Mouse (Mus musculus) olfactory bulb, adult 2 months (tissue): ENCODE data around the gene Dab2. TPM values are rescaled to one million over a fixed set of nuclear protein-coding genes. Genes with fewer than 3 reads are reported as not detected.

Experiments
- H3K27ac ChIP-seq: fragments of 200-500 bp; 2 replicates; pipeline ENCODE4 v1.5.1; 2012; ENCODE audit warnings: low read depth, low read length; ENCODE audit not compliant: insufficient read depth
- H3K4me1 ChIP-seq: fragments of 200-500 bp; 2 replicates; pipeline ENCODE4 v1.6.1; 2012; ENCODE audit warnings: low read length; ENCODE audit not compliant: control insufficient read depth, insufficient read depth
- H3K4me3 ChIP-seq: fragments of 200-500 bp; 2 replicates; pipeline ENCODE4 v1.5.1; 2012; ENCODE audit warnings: mild to moderate bottlenecking, low read depth, low read length, moderate library complexity; ENCODE audit not compliant: insufficient read depth
- CTCF ChIP-seq: fragments of 200-500 bp; IDR thresholded peaks from 2 replicates; pipeline ENCODE4 v1.5.1; 2012; ENCODE audit warnings: low read depth, mild to moderate bottlenecking, low read length, moderate library complexity; ENCODE audit not compliant: insufficient read depth
- POLR2A ChIP-seq: fragments of 200-500 bp; IDR thresholded peaks from 2 replicates; pipeline ENCODE4 v1.6.1; 2012; ENCODE audit warnings: mild to moderate bottlenecking, low read depth, low read length, moderate library complexity; ENCODE audit not compliant: insufficient read depth
- WGBS: fragments of 180-500 bp; shearing (Covaris S2); methylation state at CpG from one replicate; pipeline ENCODE4 v1.1.7; 2018; 5-methylcytosine and 5-hydroxymethylcytosine counted together
- polyA plus RNA-seq: library from polyadenylated mRNA; stranded (reverse); fragments of >200 nt; gene quantifications from 2 replicates; pipeline ENCODE4 v1.2.4, GENCODE M21; 2012; ENCODE audit warnings: low replicate concordance; ENCODE audit not compliant: missing spikeins, insufficient read depth, insufficient read length

The Dab2 gene
- polyA plus RNA-seq, 1 experiment, result not detected

DNA sequence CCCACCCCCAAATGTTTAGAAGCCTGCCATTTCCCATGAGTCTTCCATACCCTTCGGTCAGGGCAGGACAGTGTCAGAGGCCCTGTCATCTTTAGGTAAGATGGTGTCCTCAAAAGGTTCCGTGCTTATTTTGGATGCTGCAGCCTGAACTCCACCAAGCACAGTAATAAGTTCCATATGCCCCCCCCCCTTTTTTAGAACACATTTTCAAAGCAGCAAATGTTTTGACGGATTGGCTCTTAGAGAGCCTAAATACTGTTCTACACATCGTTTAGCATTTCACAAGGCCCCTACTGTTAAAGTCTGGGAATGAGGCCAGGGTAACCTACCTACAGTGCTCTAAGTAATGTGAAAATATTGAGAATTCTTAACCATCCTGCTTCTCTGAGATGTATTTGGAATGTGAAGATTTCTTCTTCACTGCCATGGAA is 19.6 kb upstream of the Dab2 start:
- TF ChIP-seq POLR2A, result no peak
- TF ChIP-seq CTCF, result no peak
- 24% methylated on average over 4 of the region's 4 CpGs for WGBS
- no peak overlapping the region for H3K4me3 ChIP-seq
- H3K27ac ChIP-seq, result no peak overlapping the region
- no peaks in the 10 kb centered on the region for H3K4me1 ChIP-seq

DNA sequence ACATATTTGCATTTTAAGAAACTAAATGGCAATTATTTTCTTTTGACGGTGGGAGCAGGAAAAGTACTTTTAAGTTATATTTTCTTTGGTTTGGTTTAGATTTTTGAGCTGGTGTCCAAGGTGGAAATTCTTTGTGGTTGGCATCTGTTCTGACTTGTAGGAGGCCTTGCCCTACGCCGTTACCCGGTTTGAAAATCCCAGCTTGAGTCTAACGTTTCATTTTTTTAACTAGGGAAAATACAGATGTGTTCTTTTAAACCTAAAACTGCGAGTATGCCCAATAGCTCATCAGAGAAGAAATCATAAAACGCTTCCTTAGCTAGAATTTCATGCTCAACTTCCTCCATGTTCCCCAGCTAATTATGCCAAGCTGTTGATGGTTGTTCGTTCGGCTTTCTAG is 16.3 kb upstream of the Dab2 start:
- Histone ChIP-seq H3K4me1 (no peaks in the 10 kb centered on the region), H3K4me3 (no peak overlapping the region), H3K27ac (no peak overlapping the region)
- WGBS, result 70% methylated on average over 9 of the region's 9 CpGs
- TF ChIP-seq CTCF (no peak), POLR2A (no peak)

GRCm38 (mm10) chr15:6296071-6296470 is 3.5 kb upstream of the Dab2 start:
- no peak overlapping the region for H3K27ac ChIP-seq
- 74% methylated on average over 2 of the region's 2 CpGs for WGBS
- TF ChIP-seq CTCF (no peak), POLR2A (no peak)

DNA sequence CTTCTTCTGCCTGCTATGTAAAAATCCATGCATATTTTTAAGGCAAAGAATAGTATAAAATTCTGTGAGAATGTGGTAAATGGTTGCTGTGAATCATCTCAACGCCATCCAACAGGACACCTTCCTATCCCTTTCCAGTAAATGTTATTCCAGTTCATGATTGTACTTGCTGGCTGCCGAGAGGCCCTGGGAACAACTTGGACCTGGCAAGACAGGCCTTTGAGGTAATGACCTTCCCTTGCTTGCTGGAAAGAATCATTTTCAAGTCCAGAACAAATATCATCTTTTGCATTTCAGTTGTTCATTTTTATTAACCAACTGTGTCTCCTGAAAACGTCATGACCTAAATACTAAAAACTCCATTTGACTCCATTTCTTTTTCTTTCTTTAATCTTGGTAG is 862 bp upstream of the Dab2 start:
- 80% methylated on average over 3 of the region's 3 CpGs for WGBS
- TF ChIP-seq CTCF, result no peak
- no peak for TF ChIP-seq POLR2A
- Histone ChIP-seq H3K27ac (no peak overlapping the region), H3K4me1 (no peaks in the 10 kb centered on the region), H3K4me3 (no peak overlapping the region)

More at GRCm38 (mm10) chr15:6296071-6296470, 3.5 kb upstream of the Dab2 start:
- no peaks in the 10 kb centered on the region for H3K4me1 ChIP-seq
- no peak overlapping the region for H3K4me3 ChIP-seq

DNA sequence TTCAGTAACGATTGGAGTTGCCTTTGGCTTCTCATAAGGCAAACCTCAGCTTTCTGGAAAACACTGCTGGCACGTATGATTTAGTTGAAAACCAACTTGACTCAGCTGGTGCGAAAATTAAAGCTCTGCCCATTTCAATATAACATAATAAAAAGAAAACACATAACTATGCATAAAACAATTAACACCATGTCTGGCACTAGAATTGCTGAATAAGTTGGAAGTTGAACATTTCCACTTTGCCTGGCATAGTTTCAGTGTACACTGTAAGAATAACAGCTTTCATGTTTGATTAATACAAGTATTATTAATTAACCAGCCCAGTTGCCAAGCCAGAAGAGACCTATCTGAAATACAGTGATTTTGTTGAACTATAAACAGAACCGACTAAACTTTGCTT is 2.6 kb downstream of the Dab2 start:
- WGBS, result 58% methylated on average over 4 of the region's 4 CpGs
- Histone ChIP-seq H3K4me1 (no peaks in the 10 kb centered on the region), H3K27ac (no peak overlapping the region), H3K4me3 (no peak overlapping the region)
- TF ChIP-seq POLR2A, result no peak
- TF ChIP-seq CTCF, result no peak

DNA sequence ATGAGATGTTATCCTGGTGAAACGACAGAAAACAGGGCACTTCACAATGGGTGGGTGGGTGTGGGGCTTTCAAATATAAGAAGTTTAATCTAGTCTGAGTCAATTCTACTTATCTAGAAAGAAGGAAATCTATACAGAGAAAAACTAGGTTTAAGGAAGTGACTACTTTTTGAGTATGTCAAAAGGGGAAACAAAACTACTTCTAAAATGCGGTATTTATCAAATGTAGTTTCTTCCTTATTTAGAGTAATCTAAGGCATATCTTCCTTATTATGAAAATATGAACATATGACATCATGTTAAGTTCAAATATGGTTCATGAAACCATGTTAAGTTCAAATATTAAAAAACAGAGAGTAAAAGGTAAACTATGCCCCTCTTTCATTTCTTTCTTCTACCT is 4.2 kb downstream of the Dab2 start:
- 59% methylated on average over 2 of the region's 2 CpGs for WGBS
- H3K27ac ChIP-seq, result no peak overlapping the region
- no peak overlapping the region for H3K4me3 ChIP-seq
- TF ChIP-seq CTCF, result no peak
- no peak for TF ChIP-seq POLR2A
- no peaks in the 10 kb centered on the region for H3K4me1 ChIP-seq

- Histone ChIP-seq H3K4me3 (no peak overlapping the region), H3K27ac (no peak overlapping the region), H3K4me1 (no peaks in the 10 kb centered on the region)
- TF ChIP-seq CTCF (no peak), POLR2A (no peak)
- 81% methylated on average over 3 of the region's 3 CpGs for WGBS
These were observed 10.0 kb downstream of the Dab2 start for GRCm38 (mm10) chr15:6309633-6310032.

- TF ChIP-seq CTCF, result no peak
- TF ChIP-seq POLR2A, result no peak
- H3K4me3 ChIP-seq, result no peak overlapping the region
- H3K4me1 ChIP-seq, result no peaks in the 10 kb centered on the region
- H3K27ac ChIP-seq, result no peak overlapping the region
- WGBS, result 46% methylated on average over 4 of the region's 4 CpGs
These were observed 10.8 kb downstream of the Dab2 start for GRCm38 (mm10) chr15:6310417-6310816.

- WGBS, result 98% methylated on average over 3 of the region's 3 CpGs
- Histone ChIP-seq H3K4me1 (no peaks in the 10 kb centered on the region), H3K4me3 (no peak overlapping the region), H3K27ac (no peak overlapping the region)
- TF ChIP-seq POLR2A (no peak), CTCF (no peak)
These were observed 12.8 kb downstream of the Dab2 start for GRCm38 (mm10) chr15:6312396-6312795.

GRCm38 (mm10) chr15:6319352-6319751 is 19.8 kb downstream of the Dab2 start:
- Histone ChIP-seq H3K4me1 (no peaks in the 10 kb centered on the region), H3K4me3 (no peak overlapping the region), H3K27ac (no peak overlapping the region)
- 90% methylated on average over 6 of the region's 6 CpGs for WGBS
- TF ChIP-seq CTCF (no peak), POLR2A (no peak)
